Mouse (Mus musculus) embryonic facial prominence, embryonic 11.5 days (tissue): ENCODE measurements around the gene Fuom. TPM values are rescaled to one million over a fixed set of nuclear protein-coding genes. Genes with fewer than 3 reads are reported as not detected.

Experiments
- ATAC-seq: fragments of 200-750 bp; cut with Nextera tagmentation; replicated peaks from 2 replicates; pipeline ENCODE4 v1.8.0; 2017; ENCODE audit warnings: low read depth; ENCODE audit not compliant: insufficient number of reproducible peaks, low FRiP score, low TSS enrichment
- DNase-seq: peaks from one replicate; pipeline ENCODE4 v3.0.0-alpha.2; 2015; ENCODE audit warnings: low spot score
- H3K27ac ChIP-seq: fragments of 300-500 bp; sonication (generic); replicated peaks from 2 replicates; pipeline ENCODE4 v1.5.1; 2014; ENCODE audit warnings: mild to moderate bottlenecking, low read depth, low read length, control low read depth
- H3K27me3 ChIP-seq: fragments of 300-500 bp; sonication (generic); 2 replicates; pipeline ENCODE4 v1.6.1; 2014; ENCODE audit warnings: mild to moderate bottlenecking, low read length, moderate library complexity, mixed read lengths; ENCODE audit not compliant: control insufficient read depth, insufficient read depth
- H3K36me3 ChIP-seq: fragments of 300-500 bp; sonication (generic); replicated peaks from 2 replicates; pipeline ENCODE4 v1.6.1; 2014; ENCODE audit warnings: low read depth, mild to moderate bottlenecking, low read length, moderate library complexity, mixed read lengths; ENCODE audit not compliant: control insufficient read depth, insufficient read depth
- H3K4me1 ChIP-seq: fragments of 300-500 bp; sonication (generic); 2 replicates; pipeline ENCODE4 v1.6.1; 2014; ENCODE audit warnings: low read length, mixed read lengths; ENCODE audit not compliant: control insufficient read depth, insufficient read depth
- H3K4me2 ChIP-seq: fragments of 300-500 bp; sonication (generic); 2 replicates; pipeline ENCODE4 v1.6.1; 2014; ENCODE audit warnings: low read depth, mild to moderate bottlenecking, control low read depth, low read length, moderate library complexity
- H3K4me3 ChIP-seq: fragments of 300-500 bp; sonication (generic); 2 replicates; pipeline ENCODE4 v1.5.1; 2014; ENCODE audit warnings: low read depth, low read length, control low read depth
- H3K9ac ChIP-seq: fragments of 300-500 bp; sonication (generic); replicated peaks from 2 replicates; pipeline ENCODE4 v1.6.1; 2014; ENCODE audit warnings: mild to moderate bottlenecking, control low read depth, low read length
- H3K9me3 ChIP-seq: fragments of 300-500 bp; sonication (generic); replicated peaks from 2 replicates; pipeline ENCODE4 v1.6.1; 2016; ENCODE audit warnings: mild to moderate bottlenecking, low read length, inconsistent platforms, mixed read lengths; ENCODE audit not compliant: control insufficient read depth
- WGBS: fragments of 180-500 bp; shearing (Covaris S2); extraction: QIAGEN DNeasy Blood & Tissue Kit; methylation state at CpG from one replicate; pipeline ENCODE4 v1.1.7; 2014; 5-methylcytosine and 5-hydroxymethylcytosine counted together
- polyA plus RNA-seq: library from polyadenylated mRNA; unstranded; fragments of >200 nt; fragmentation: Nextera tagmentation; extraction: Ambion mirVana; gene quantifications from 2 replicates; pipeline ENCODE4 v1.2.1, GENCODE M21; 2014

The Fuom gene
- polyA plus RNA-seq, 1 experiment from 2014 or later, result 24.2 TPM

DNA sequence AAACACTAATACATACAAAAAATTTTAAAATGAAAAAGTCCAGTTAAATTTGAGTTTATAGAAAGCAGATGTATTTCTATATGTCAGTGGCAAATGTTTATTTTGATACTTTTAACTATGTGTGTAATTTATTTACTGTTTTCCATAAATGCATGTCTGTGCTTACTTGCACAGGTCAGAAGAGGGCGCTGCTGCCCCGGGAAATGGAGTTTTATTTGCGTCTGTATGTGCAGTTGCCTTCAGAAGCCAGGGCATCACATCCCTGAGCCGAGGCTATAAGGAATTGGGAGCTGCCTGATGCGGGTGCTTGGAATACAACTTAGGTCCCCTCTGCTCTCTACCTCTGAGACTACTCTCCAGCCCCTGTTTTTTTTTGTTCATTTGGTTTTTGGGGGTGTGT, 23.5 kb downstream of the Fuom start:
- Histone ChIP-seq H3K27ac (no peak overlapping the region), H3K9me3 (no peaks in the 10 kb centered on the region), H3K4me3 (no peak overlapping the region), H3K27me3 (peaks cover 24% of the 10 kb centered on the region), H3K4me2 (no peak overlapping the region), H3K4me1 (0 out of 2 replicates have a peak, but pooled peaks cover 3% of the 10 kb centered on the region), H3K36me3 (no peaks in the 10 kb centered on the region), H3K9ac (no peak overlapping the region)
- ATAC-seq (no peak), DNase-seq (peak; percentile 84)
- WGBS, result 7% methylated on average over 5 of the region's 5 CpGs

DNA sequence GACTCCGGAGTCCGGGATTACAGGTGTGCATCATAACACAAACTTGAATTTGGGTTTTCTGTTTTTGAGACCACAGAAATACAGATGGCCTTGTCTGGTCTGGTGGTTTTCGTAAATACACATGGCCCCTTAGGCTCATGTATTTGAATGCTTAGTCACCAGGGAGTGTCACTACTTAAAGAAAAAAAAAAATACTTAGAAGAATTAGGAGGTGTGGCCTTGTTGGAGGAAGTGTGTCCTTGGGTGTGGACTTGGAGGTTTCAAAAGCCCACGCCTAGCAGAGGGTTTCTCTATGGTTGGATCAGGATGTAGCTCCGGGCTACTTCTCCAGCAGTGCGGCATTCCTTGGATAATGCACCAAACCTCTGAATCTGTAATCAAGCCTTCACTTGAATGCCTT, 24.5 kb downstream of the Fuom start:
- H3K4me3 ChIP-seq, result no peak overlapping the region
- ATAC-seq (no peak), DNase-seq (no peak)
- H3K27me3 ChIP-seq, result peaks cover 24% of the 10 kb centered on the region
- H3K4me2 ChIP-seq, result no peak overlapping the region
- WGBS, result 82% methylated on average over 6 of the region's 6 CpGs
- 0 out of 2 replicates have a peak, but pooled peaks cover 3% of the 10 kb centered on the region for H3K4me1 ChIP-seq
- no peaks in the 10 kb centered on the region for H3K36me3 ChIP-seq
- H3K27ac ChIP-seq, result no peak overlapping the region
- no peaks in the 10 kb centered on the region for H3K9me3 ChIP-seq
- H3K9ac ChIP-seq, result no peak overlapping the region

DNA sequence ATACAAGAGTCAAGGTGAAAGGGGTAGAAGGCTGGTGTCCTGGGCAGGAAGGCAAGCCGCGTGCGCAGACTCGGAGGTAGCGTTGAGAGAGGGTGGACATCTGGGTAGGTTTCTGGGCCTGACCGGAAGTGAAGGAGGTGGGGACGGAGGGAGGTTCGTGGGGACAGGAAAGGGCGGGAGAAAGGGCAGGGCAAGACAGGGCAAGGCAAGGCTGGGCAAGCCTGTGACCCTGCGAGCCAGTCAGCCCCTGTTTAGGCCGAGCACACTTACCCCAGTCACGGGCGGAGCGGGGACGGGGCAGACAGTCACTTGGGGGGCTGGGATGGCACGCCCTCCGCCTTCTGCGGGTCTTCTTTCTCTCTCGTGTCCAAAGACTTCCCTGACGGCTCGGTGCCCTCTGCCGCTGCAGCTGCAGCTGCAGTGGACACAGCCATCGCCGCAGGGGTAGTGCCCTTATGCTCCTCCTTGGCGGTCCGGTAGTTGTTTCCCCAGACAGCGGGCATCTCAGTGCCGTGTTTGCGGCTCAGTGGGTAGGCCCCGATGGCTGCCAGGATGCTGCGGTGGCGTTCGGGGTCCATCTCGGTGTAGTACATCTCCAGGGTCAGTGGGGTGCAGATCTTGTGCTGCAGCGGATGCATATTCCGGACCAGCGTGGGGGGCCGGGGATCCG, 32.1 kb downstream of the Fuom start:
- Histone ChIP-seq H3K27ac (no peak overlapping the region), H3K4me1 (no peaks in the 10 kb centered on the region), H3K9ac (peak overlapping the region; percentile 48), H3K27me3 (no peaks in the 10 kb centered on the region), H3K4me3 (peak overlapping the region; percentile 3; the same call in 1 of the 2 replicates), H3K9me3 (no peaks in the 10 kb centered on the region), H3K4me2 (peak overlapping the region; percentile 28), H3K36me3 (no peaks in the 10 kb centered on the region)
- DNase-seq, result no peak
- ATAC-seq, result peak; percentile 18; the same call in 1 of the 2 replicates
- WGBS, result 34% methylated on average over 38 of the region's 39 CpGs

DNA sequence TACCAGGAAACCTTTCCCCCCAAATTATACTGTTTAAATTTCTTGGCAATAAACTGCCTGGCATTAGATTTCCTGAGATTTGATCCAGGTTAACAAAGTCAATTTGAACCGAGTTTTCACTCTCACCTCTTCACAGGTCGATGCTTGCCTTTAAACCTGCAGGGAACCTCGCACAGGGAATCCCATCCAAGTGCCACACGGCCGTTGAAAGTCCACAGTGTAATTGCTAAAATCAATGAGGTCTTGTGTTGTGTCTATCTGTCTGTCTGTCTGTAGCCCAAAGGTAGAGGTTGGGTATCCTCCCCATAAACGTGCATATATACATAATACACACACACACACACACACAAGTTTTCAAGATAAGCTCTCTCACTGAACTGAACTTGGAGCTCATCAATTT, 34.8 kb downstream of the Fuom start:
- Histone ChIP-seq H3K9ac (no peak overlapping the region), H3K27me3 (peaks cover 5% of the 10 kb centered on the region; the same call in 1 of the 2 replicates), H3K4me3 (no peak overlapping the region), H3K27ac (no peak overlapping the region), H3K4me2 (no peak overlapping the region), H3K9me3 (no peaks in the 10 kb centered on the region), H3K36me3 (no peaks in the 10 kb centered on the region), H3K4me1 (no peaks in the 10 kb centered on the region)
- ATAC-seq (no peak), DNase-seq (no peak)
- WGBS, result 68% methylated on average over 6 of the region's 6 CpGs

DNA sequence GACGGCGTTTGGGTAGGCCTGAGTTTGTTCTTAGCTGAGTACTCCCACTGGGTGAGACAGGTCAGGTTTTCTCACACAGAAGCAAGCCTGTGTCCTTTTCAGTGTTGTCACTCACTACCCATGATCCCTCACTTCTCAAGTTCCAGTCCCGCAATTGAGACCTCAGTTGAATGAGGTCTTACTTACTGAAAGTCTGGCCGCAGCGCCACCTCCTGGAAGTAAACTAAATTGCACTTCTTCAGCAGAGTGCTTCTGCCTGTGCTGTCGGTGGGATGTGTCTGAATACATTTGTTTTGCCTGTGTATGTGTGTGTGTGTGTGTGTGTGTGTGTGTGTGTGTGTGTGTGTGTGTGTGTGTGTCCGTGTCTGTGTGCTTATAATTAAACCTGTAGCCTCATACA, 39.1 kb downstream of the Fuom start:
- Histone ChIP-seq H3K4me1 (0 out of 2 replicates have a peak, but pooled peaks cover 4% of the 10 kb centered on the region), H3K9ac (no peak overlapping the region), H3K4me2 (no peak overlapping the region), H3K36me3 (no peaks in the 10 kb centered on the region), H3K27ac (no peak overlapping the region), H3K9me3 (no peaks in the 10 kb centered on the region), H3K4me3 (no peak overlapping the region), H3K27me3 (peaks cover 38% of the 10 kb centered on the region)
- WGBS, result 23% methylated on average over 7 of the region's 7 CpGs
- peak; percentile 84 for DNase-seq
- ATAC-seq, result no peak

DNA sequence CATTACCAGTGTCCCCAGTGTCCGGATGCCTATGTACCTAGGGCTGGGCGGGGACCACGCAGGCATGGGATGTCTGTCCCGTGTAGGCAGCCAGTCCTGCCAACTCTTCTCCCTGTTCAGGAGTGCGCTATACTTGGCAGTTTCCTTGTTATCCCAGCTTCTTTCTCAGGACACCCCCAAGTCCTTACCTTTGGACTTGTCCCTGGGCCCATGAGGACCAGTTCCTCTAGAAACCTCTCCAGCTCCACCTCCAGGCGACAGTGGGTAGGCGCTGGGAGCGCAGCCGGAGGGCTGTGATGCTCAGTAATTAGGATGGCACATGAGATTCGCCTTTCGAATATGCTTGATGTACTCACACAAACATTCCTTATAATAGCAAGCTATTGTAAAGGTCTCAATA, 39.9 kb downstream of the Fuom start:
- peak; percentile 45 for DNase-seq

DNA sequence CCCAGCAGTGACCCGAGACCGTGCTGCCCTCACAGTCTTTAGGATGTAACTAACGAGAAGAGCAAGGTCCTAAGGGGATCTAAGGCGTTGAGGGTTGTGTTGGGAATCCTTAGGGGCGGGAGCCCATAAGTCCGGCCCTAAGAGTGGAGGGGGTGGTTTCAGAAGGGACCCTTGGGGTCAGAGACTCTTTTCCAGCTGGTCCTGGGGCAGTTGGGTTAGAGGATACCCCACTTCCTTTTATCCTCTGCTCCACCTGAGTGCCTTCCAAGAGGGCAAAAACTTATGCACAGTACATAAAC, 40.5 kb downstream of the Fuom start:
- H3K4me2 ChIP-seq, result peak overlapping the region; percentile 80
- 3% methylated on average over 6 of the region's 6 CpGs for WGBS
- 0 out of 2 replicates have a peak, but pooled peaks cover 4% of the 10 kb centered on the region for H3K4me1 ChIP-seq
- no peak overlapping the region; the same call in 1 of the 2 replicates for H3K4me3 ChIP-seq
- H3K27me3 ChIP-seq, result peaks cover 45% of the 10 kb centered on the region
- no peak overlapping the region for H3K27ac ChIP-seq
- H3K9me3 ChIP-seq, result no peaks in the 10 kb centered on the region
- H3K9ac ChIP-seq, result no peak overlapping the region; the same call in 1 of the 2 replicates
- no peak for DNase-seq
- no peaks in the 10 kb centered on the region for H3K36me3 ChIP-seq
- ATAC-seq, result peak; percentile 11; the same call in 1 of the 2 replicates

More for the DNA sequence above, 39.9 kb downstream of the Fuom start:
- Histone ChIP-seq H3K4me2 (no peak overlapping the region), H3K27ac (no peak overlapping the region), H3K9ac (no peak overlapping the region), H3K27me3 (peaks cover 40% of the 10 kb centered on the region), H3K36me3 (no peaks in the 10 kb centered on the region), H3K4me1 (0 out of 2 replicates have a peak, but pooled peaks cover 4% of the 10 kb centered on the region), H3K4me3 (no peak overlapping the region), H3K9me3 (no peaks in the 10 kb centered on the region)
- WGBS, result 10% methylated on average over 11 of the region's 11 CpGs
- peak; percentile 26; the same call in 1 of the 2 replicates for ATAC-seq
